Mouse (Mus musculus): ENCODE measurements around the gene Mrgprh.

Mrgprh gene

GRCm38 (mm10) chr17:12921073-12921472 lies 45.2 kb downstream of the Mrgprh start:
- DNase-seq, result no peak

- no peak for DNase-seq
Measured at GRCm38 (mm10) chr17:12925001-12925400, 49.2 kb downstream of the Mrgprh start.

GRCm38 (mm10) chr17:12925703-12926180 lies 49.9 kb downstream of the Mrgprh start:
- no peak for DNase-seq

All from right cerebral cortex, adult 18-20 months (tissue).